Mouse (Mus musculus) erythroid progenitor cell, adult 5-6 weeks (primary cell): ENCODE data around the gene Dhtkd1. TPM values are rescaled to one million over a fixed set of nuclear protein-coding genes. Genes with fewer than 3 reads are reported as not detected.

Source experiments
- ATAC-seq: replicated peaks from 2 replicates; pipeline ENCODE4 v1.8.0; 2016; ENCODE audit warnings: moderate number of reproducible peaks, mild to moderate bottlenecking, moderate TSS enrichment, inconsistent platforms; ENCODE audit not compliant: poor library complexity, low FRiP score, severe bottlenecking
- total RNA-seq, 2 experiments: library from RNA; stranded (forward) in 1 of 2; stranded (reverse) in 1 of 2; fragments of 150-400 nt in 1 of 2; fragments of 186-747, 209-891 nt in 1 of 2; gene quantifications; 2 replicates each; pipeline versions ENCODE4 v1.2.3 to v1.2.4; 2015 to 2017; ENCODE audit warnings: low replicate concordance in 2 of 2

Dhtkd1 gene
- total RNA-seq, 2 experiments from 2014 or later: 0.84 TPM; not detected in 1

DNA sequence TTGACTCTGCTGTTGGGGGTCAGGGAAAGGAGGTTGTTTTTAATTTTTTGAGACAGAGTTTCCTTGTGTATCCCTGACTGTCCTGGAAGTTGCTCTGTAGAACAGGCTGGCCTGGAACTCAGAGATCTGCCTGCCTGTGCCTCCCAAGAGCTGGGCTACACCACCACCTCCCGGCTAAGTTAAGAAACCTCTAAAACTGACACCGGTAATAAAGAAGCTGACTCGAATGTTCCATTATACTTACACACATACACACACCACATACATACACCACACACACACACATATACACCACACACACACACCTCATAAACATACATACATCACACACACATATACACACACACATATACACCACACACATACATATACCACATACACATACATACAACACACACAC is 7.7 kb downstream of the Dhtkd1 start:
- ATAC-seq: no peak

DNA sequence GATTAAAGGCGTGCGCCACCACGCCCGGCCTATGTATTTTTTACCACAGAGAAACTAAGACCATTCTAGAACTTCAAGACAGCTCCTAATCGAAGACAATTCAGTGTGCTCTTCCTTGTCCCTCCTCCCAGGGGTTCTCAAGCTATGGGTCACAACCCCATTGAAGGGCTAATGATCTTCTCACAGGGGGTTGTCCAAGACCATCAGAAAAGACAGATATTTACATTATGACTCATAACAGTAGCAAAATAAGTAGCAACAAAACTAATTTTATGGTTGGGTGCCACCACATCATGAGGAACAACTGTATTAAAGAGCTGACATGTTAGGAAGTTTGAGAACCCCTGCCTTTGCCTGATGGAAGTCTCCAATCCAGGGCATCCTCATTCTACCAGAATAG is 10.7 kb downstream of the Dhtkd1 start:
- no peak for ATAC-seq

DNA sequence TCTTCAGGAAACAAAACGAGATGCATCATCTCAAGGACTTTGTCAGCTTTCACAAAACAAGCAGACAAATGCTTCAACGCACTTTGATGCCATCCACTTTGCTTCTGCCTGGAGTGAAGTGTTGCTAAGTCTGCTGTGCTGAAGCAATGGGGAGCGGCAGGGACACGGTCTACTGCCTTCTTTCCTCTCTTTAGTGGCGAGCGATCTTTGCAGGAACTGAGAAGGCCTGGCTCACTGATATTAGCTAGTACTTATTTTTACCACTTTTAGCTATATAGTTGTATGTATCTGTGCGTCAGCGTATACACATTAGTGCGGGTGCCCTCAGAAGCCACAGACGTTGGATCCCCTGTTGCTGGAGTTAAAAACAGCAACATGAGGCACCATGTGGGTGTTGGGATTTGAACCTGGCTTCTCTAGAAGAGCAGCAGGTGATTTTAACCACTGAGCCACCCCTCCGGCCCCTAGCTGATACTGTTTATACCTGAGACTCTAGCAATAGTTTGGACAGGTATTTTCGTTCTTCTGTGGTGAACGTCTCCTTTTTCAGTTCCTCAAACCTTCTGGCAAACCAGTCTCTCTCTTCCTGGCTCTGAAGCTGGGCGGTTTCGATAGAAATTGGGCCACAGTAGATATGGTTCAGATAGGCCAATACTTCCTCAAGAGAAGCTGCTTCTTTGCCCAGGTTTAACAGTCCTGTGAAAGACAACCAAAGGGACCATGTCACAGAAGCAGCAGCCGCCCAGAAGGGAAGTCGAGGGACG is 12.1 kb downstream of the Dhtkd1 start:
- ATAC-seq: no peak

DNA sequence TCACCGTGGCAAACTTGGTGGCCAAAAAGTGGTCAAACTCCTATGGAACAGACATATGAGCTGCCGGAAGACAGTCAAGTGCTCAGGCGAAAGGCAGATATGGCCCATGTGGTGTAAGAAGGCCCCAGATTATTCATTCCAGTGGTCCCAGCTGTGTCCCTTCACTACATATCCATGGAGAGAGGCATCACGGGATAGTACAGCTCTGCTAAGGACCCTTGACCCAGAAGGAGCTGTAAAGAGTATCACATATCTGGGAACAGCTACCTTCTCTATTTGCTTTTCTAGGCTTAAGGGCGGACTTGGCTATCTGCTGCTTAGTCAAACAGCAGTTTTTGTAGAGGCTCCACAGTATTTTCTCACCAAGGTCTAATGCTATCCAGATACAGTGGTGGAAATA is 12.8 kb downstream of the Dhtkd1 start:
- no peak for ATAC-seq

DNA sequence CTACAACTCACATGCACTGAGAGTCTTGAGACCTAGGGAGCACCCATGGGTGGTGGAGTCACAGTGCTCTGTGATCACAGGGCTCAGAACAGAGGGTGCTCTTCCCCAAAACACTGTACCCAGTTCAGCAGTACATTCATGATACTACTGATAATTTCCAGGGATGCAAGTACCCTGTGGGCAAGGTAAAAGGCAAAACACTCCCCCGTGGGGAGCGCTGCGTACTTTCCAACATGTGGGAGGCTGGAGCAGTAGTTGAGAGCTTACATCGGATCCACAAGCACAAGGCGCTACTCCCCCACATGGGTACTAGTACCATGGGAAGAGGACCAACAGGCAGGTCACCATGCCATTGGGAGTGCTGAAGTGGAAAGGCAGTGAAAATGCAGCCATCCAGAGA is 15.1 kb downstream of the Dhtkd1 start:
- ATAC-seq: no peak

DNA sequence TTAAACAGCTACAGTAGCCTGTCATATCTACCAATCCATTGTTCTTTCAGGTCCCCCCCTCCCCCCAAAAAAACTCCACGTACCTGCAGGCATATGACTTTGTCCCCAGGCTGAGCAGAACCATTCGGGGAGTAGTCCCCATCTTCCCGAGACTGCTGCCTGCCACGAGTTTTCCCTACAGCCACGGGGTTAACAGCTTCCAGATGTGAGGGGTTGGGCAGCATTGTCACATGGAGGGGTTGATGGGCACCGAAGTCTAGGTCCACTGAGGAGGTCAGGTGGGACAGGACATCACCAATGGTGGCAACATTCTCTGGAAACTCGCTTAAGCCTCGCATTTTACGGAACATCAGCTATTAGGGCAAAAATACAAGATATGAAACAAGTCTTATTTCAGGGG is 18.8 kb downstream of the Dhtkd1 start:
- ATAC-seq: no peak

DNA sequence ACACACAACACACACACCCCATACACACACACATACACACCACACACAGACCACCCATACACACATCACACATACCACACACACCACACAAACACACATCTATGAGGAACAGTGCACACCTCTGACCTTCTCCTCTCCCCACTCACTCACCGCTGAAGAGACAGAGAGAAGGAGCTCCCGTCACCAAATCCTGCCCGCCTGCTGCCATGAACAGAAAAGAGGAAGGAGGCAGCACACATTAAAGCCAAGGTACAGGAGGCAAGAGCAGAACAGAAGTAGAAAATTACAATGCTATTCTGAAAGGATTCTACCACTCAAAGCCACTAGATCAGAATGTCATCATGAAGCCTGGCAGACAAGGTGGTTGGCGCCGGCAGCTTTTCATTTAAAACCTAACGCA is 19.8 kb downstream of the Dhtkd1 start:
- no peak for ATAC-seq

DNA sequence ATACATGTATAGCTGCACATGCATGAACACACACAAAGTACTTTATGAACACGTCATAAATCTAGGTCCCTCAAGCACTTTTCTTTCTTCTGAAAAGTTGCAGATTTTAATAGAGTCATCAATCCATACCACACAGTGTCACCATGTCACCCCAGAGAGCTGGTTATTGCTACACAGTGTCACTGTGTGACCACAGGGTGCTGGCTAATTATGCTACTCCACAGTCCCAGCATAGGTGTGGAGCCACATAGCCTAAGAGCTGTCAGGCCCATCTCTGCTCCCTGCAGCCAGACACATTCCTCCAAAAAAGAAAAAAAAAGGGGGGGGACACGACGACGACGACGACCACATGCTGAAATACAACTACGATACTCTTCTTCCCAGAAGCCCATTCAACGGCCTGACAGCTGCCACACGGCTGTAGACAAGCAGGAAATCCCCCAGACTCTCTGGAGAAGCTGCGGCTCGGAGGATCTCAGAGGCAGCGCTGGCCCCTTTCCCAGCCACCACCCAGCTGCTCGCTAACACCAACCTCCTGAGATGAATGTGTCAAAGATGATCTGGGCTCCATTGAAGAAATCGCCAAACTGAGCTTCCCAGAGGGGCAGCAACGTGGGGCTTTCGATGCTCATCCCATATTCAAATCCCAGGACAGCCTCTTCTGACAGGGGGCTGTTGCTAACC is 31.2 kb downstream of the Dhtkd1 start:
- ATAC-seq: no peak

DNA sequence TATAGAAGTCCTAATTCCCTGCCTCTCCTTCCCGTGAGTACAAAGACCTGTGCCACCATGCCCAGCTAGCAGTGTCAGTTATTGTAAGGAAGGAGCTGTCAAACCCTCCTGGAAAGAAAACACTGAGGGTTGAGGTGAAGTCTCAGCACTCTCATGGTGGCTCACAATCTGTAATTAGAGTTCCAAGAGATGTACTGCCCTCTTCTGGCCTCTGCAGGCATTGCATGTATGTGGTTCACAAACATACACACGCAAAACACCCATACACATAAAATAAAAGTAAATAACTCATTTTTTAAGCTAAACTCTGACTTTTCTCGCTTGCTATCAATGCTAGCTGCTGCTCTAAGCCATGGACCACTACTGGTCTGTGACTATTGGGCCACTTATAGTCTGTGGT is 36.0 kb downstream of the Dhtkd1 start:
- ATAC-seq: peak; percentile 77

DNA sequence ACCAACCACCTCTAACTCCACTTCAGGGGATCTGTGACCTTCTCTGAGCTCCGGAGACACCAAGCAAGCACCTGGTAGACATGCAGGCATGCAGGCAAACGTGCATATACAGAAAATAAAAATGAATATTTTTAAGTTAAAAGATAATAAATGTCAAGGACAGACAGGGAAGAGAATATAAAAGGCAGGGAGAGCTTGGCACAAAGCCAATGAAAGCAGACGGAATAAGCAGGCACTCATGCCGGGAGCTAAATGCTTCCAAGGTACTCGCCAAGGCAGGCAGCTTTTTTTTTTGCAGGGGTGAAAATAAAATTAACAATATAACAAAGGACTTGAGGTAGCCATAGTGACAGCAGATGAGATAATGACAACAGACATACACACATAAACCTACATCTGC is 36.5 kb downstream of the Dhtkd1 start:
- no peak for ATAC-seq

DNA sequence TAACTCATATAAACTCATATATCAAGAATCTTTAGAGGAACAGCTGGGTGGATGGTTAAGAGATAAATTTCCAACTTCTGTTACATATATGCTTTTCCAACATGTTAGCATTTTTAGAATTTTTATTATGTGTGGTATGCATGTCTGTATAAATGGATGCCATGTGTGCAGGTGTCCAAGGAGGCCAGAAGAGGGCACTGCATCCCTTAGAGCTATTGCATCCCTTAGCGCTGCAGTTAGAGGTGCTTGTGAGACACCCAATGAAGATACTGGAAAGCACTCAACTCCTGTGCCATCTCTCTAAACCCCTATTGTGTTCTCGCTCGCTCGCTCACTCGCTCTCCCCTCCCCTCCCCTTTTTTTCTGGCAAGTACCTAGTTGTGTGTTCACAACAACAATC is 42.4 kb downstream of the Dhtkd1 start:
- ATAC-seq: 0 out of 2 replicates have a peak, but pooled peaks have one; percentile 35

DNA sequence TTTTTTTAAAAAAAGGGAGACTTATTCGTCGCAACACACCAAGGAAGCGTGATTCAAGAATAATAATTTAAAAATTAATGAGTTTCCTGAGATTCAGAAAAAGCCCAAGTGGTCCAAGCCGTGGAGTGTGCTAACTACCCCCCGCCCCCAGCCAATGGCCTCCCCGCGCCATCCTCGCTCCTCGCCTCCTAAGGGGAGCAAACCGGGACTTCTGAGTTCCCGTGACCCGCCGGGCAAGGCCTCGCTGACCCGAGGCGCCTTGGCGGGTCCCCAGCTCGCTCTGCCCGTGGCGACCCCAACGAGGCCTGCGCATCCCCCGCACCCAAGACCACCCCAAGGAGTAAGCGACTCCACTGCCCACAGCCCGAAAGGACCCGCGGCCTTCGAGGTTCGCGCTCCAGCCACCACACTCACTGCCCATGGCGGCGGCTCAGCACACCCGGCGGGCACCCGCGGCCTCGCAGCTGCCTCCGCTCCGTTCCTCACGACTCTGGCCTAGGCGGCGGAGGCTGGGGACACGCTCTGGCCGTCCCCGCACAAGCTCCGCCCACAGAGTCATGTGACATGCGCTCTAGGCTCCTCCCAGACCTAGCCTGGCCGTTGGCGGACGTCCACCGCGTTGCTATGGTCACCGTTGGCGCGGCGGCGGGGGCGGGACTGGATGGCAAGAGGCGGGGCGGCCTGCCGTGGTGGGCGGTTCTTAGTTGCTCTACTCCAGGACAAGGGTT is 47.6 kb downstream of the Dhtkd1 start, which contains the start of gene Sec61a2:
Sec61a2 (minus strand) TSS at position 590 of the 728 bp plus-strand sequence.
- peak; percentile 97 for ATAC-seq

DNA sequence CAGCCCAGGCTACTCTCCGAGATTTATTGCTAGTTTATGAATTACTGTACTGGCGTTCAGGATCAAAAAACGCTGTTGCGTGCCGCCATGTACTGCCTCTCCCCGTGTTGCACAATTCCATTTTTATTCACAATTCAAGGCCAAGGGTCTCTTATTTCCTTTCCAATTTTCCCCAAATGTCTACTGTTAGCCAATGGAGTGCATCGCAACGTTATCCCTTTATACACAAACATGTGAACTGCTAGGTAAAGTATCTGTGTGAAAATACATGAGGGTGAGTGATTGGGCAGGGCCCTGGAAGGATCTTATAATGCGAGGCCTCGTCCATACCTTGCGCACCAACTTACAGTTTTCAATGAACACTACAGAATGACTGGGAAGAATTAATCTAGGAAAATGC is 48.3 kb downstream of the Dhtkd1 start:
- ATAC-seq: no peak

DNA sequence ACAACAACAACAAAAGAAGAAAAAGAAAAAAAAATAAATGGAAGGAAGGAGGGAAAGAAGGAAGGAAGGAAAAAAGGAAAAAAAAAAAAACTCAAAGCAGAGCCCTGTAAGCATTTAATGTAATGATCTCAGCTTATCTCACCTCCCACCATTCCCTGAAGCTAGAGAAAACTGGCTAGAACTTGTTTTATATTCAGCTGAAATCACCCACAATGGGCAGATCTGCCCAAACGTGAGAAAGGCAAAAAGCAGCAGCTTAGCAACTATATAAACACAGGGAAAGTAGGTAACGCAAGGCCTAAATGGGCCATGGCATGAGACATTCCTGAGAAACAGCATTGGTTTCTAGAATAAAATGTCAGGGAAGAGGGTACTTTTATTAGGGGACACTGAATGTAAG is 53.2 kb downstream of the Dhtkd1 start:
- no peak for ATAC-seq

DNA sequence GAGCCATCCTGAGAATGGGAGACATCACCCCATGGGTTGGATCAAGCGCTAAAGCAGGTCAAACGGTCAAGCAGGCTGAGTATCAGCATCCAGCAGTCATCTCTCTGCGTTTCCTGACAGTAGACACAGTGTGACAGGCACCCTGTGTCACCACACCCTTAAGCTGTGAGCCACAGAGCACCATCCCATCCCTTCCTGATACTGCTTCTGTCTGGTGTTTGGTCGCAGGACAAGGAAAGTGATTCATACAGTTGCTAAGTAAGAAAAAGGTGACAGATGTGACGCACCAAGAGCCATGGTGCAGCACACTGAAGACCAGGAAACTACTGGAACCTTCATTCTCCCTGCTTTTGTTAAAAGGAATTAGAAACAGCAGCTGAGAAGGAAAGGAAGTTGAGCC is 53.7 kb downstream of the Dhtkd1 start:
- no peak for ATAC-seq

DNA sequence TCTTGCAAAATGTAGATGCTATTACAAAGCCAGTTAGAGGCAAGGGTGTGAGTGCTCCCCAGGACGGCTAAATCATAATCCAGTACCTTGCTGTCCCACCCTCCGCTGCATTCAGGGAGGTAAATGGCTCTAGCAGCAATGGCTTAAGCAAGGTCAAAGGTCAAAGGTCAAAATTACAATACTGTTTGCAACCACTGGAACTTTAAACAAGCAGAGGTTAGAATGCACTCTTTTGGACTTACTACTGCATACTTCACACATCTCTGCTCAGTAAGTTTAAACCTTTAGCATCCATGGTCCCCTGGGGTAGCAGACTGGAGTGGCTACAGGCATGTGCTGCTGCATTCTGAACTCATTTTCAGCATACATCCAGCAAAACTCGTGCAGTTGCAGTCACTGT is 65.1 kb downstream of the Dhtkd1 start:
- ATAC-seq: no peak

DNA sequence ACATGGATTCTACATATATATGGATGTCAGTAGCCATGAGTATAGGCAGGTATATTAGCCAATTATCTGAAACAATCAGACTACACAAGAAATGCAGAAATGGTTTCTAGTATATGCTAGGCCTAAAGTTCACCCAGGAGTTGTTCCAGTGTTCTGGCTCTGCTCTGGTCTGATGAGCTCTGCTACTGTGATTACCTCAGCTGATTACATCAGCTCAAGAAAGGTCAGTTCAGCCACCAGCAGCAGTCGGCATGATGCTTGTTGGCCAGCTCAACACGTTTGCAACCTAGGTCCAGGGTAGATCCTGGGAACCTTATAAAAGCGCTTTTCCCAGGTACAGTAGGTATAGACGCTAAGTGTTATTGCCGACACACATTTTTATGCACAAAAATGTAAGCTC is 72.8 kb downstream of the Dhtkd1 start:
- ATAC-seq: no peak

DNA sequence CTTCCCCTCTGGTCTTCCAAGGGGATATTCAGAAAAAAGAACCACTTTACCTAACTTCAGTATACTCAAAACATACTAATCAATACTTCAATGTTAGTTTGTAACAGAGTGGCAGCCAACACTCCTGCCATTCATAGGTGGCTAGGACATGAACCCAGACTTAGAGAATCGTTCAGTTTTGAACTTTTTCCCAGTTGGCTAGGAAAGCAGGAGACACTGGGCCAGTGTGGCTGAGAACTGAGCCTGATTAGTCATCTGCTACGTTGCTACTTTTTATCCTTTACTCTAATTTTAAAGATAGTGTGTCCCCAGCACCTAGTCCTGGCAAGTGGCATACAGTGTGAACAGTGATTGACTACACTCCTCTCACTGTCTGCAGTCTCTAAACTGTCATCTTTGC is 74.9 kb downstream of the Dhtkd1 start:
- no peak for ATAC-seq

DNA sequence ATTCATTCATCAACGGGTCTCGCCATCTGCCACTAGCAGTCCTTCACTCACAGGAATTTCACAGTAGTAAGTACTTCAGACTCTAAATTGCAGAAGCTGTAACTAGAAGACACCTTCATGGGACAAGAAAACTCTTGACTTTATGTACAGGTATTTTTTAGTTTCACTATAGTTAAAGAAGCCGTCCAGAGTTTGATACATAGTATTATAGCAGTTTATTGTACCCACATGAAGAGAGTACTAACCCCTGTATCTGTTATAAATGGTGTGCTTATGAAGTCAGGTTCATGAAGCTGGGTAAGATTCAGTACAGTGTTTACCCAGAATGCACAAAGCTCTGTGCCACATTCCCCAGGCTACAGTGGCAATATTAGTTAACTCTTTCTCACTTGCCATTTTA is 79.8 kb downstream of the Dhtkd1 start, which contains the start of gene Gm13199:
Gm13199 (minus strand) TSS at position 101 of the 400 bp plus-strand sequence.
- no peak for ATAC-seq

DNA sequence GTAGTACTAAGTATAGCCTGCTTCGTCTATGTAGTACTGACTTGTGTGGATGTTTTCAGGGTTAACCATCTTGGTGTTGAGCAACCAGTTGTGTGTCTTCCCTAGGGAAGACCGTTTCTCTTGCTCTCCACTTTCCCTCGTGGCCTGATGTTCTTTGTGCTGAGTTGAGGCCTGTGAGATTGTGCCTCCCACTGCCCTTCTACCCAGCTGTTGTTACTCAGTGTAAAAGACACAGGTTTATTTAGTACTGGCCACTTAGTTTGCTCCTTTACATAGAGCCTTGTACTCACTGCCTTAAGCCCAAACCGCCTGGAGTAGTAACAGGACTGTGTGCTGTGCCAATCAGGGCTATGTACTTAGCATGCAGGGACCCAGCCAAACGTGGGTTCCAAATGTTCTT is 90.7 kb downstream of the Dhtkd1 start:
- ATAC-seq: no peak

DNA sequence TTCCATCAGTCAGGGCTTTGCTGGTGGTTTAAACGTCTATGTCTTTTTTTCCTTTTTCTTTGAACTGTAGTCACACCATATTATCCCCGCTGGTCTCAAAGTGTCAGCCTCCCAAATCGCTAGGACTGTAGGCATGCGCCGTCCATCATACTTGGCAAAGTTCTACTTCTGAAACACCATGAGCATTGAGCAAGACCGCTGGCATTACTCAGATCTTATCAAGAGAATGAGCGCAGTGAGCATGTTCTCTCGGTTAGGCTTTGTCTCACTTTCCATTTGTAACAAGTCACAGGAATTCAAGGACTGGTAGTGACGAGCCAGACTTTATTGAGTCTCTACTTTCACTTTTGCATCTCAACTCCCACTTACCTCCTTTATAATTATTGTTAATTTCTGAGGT is 91.5 kb downstream of the Dhtkd1 start:
- ATAC-seq: no peak
